Mouse (Mus musculus) B cell, adult 2 months (primary cell): ENCODE data around the gene Cd163l1.

Experiments
- DNase-seq, 2 experiments: peaks; one replicate each; pipeline ENCODE4 v3.0.0; 2022

Gene Cd163l1

GRCm38 (mm10) chr7:140224209-140224608 is 6.1 kb downstream of the Cd163l1 start:
- no peak for DNase-seq

DNA sequence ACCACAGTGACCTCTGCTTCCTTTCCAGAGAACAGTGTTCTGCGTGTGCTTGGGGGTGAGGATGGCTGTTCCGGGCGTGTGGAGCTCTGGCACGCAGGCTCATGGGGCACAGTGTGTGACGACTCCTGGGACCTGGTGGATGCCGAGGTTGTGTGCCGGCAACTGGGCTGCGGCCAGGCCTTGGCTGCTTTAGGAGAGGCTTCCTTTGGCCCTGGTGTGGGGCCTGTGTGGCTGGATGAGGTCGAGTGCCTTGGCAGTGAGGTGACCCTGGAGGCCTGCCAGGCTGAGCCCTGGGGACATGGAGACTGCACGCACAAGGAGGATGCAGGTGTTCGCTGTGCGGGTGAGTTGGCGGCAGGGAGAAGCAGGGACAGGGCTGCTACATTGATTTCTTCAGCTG is 10.4 kb downstream of the Cd163l1 start:
- DNase-seq = no peak

GRCm38 (mm10) chr7:140231026-140231425 is 13.0 kb downstream of the Cd163l1 start:
- no peak for DNase-seq

- no peak for DNase-seq
Measured at GRCm38 (mm10) chr7:140233696-140234095, 15.6 kb downstream of the Cd163l1 start.

- no peak for DNase-seq
Measured at GRCm38 (mm10) chr7:140247216-140247615, 29.1 kb downstream of the Cd163l1 start, which contains the start of gene 5830411N06Rik. 5830411N06Rik (plus strand) TSS chr7:140247284.

- DNase-seq = no peak
Measured at GRCm38 (mm10) chr7:140253780-140254299, 35.8 kb downstream of the Cd163l1 start.
